Mouse (Mus musculus) small intestine, adult 2 months (tissue): ENCODE measurements around the gene Tec. TPM values are rescaled to one million over a fixed set of nuclear protein-coding genes. Genes with fewer than 3 reads are reported as not detected.

Experiments used
- H3K27ac ChIP-seq: fragments of 200-500 bp; 2 replicates; pipeline ENCODE4 v1.5.1; 2012; ENCODE audit warnings: low read depth, low read length, control low read depth, inconsistent platforms; ENCODE audit not compliant: insufficient read depth
- H3K27me3 ChIP-seq: fragments of 200-500 bp; 2 replicates; pipeline ENCODE4 v1.6.1; 2012; ENCODE audit warnings: mild to moderate bottlenecking, moderate library complexity, low read length, inconsistent platforms; ENCODE audit not compliant: control insufficient read depth, insufficient read depth
- H3K36me3 ChIP-seq: fragments of 200-500 bp; 2 replicates; pipeline ENCODE4 v1.6.1; 2012; ENCODE audit warnings: mild to moderate bottlenecking, low read length, control low read depth, inconsistent platforms; ENCODE audit not compliant: control insufficient read depth, insufficient read depth
- H3K4me1 ChIP-seq: fragments of 200-500 bp; 2 replicates; pipeline ENCODE4 v1.6.1; 2012; ENCODE audit warnings: low read length, inconsistent platforms, mixed read lengths; ENCODE audit not compliant: control insufficient read depth, insufficient read depth, insufficient read length
- H3K4me3 ChIP-seq: fragments of 200-500 bp; 2 replicates; pipeline ENCODE4 v1.5.1; 2012; ENCODE audit warnings: low read depth, mild to moderate bottlenecking, control low read depth, inconsistent platforms, low read length, moderate library complexity
- CTCF ChIP-seq: fragments of 200-500 bp; IDR thresholded peaks from 2 replicates; pipeline ENCODE4 v1.5.1; 2012; ENCODE audit warnings: low read depth, mild to moderate bottlenecking, control low read depth, inconsistent platforms, low read length, moderate library complexity, mixed read lengths; ENCODE audit not compliant: insufficient replicate concordance, insufficient read length; ENCODE audit errors: extremely low read depth
- POLR2A ChIP-seq: fragments of 200-500 bp; IDR thresholded peaks from 2 replicates; pipeline ENCODE4 v1.6.1; 2012; ENCODE audit warnings: low read depth, mild to moderate bottlenecking, control low read depth, inconsistent platforms, low read length, moderate library complexity
- WGBS: fragments of 180-500 bp; shearing (Covaris S2); methylation state at CpG from one replicate; pipeline ENCODE4 v1.1.7; 2018; 5-methylcytosine and 5-hydroxymethylcytosine counted together
- polyA plus RNA-seq: library from polyadenylated mRNA; depleted of rRNA; stranded (reverse); fragments of >200 nt; gene quantifications from 2 replicates; pipeline ENCODE4 v1.2.3, GENCODE M21; 2012

Gene Tec
- polyA plus RNA-seq, 1 experiment, result 7.1 TPM

- Histone ChIP-seq H3K27me3 (no peaks in the 10 kb centered on the region), H3K27ac (no peak overlapping the region)
- WGBS, result 94% methylated on average over 1 of the region's 1 CpGs
Observed at GRCm38 (mm10) chr5:72910373-72910772, 42.1 kb upstream of the Tec start.

GRCm38 (mm10) chr5:72909363-72909762 lies 41.1 kb upstream of the Tec start:
- no peaks in the 10 kb centered on the region for H3K36me3 ChIP-seq
- 81% methylated on average over 4 of the region's 4 CpGs for WGBS
- H3K4me1 ChIP-seq, result no peaks in the 10 kb centered on the region
- no peak overlapping the region for H3K4me3 ChIP-seq
- no peaks in the 10 kb centered on the region for H3K27me3 ChIP-seq
- TF ChIP-seq POLR2A, result no peak
- TF ChIP-seq CTCF, result no peak
- no peak overlapping the region for H3K27ac ChIP-seq

More at GRCm38 (mm10) chr5:72910373-72910772, 42.1 kb upstream of the Tec start:
- TF ChIP-seq POLR2A (no peak), CTCF (no peak)
- Histone ChIP-seq H3K36me3 (no peaks in the 10 kb centered on the region), H3K4me1 (no peaks in the 10 kb centered on the region), H3K4me3 (no peak overlapping the region)

GRCm38 (mm10) chr5:72908324-72908936 lies 40.1 kb upstream of the Tec start:
- H3K36me3 ChIP-seq, result no peaks in the 10 kb centered on the region
- no peak overlapping the region for H3K27ac ChIP-seq
- no peaks in the 10 kb centered on the region for H3K27me3 ChIP-seq
- H3K4me3 ChIP-seq, result no peak overlapping the region
- 54% methylated on average over 8 of the region's 8 CpGs for WGBS
- H3K4me1 ChIP-seq, result no peaks in the 10 kb centered on the region
- TF ChIP-seq CTCF (no peak), POLR2A (no peak)

DNA sequence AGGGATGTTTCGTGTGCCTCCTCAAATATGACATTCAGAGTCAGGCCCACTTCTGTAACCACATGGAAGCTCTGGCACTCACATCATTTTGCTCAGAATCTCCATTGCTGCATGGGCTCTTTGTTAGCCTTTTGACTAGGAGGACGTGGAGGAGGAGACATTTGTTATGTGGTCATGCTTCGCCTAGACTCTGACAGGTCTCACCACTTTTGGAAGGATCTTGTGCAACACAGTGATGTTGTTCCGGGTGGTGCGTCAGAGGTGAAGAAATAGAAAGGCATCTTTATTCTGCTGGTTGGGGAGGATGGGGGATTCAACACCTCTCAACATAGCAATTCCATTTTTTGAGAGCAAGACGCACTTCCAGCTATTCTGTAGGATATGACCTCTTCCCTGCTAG lies 39.1 kb upstream of the Tec start:
- Histone ChIP-seq H3K36me3 (no peaks in the 10 kb centered on the region), H3K4me1 (no peaks in the 10 kb centered on the region), H3K4me3 (no peak overlapping the region), H3K27me3 (no peaks in the 10 kb centered on the region), H3K27ac (no peak overlapping the region)
- no peak for TF ChIP-seq POLR2A
- no peak for TF ChIP-seq CTCF
- 87% methylated on average over 6 of the region's 6 CpGs for WGBS

- Histone ChIP-seq H3K4me3 (no peak overlapping the region), H3K36me3 (no peaks in the 10 kb centered on the region), H3K27me3 (no peaks in the 10 kb centered on the region), H3K27ac (no peak overlapping the region), H3K4me1 (no peaks in the 10 kb centered on the region)
- 62% methylated on average over 18 of the region's 18 CpGs for WGBS
- TF ChIP-seq CTCF, result no peak
- TF ChIP-seq POLR2A, result no peak
Observed at GRCm38 (mm10) chr5:72904903-72905790, 36.9 kb upstream of the Tec start.

DNA sequence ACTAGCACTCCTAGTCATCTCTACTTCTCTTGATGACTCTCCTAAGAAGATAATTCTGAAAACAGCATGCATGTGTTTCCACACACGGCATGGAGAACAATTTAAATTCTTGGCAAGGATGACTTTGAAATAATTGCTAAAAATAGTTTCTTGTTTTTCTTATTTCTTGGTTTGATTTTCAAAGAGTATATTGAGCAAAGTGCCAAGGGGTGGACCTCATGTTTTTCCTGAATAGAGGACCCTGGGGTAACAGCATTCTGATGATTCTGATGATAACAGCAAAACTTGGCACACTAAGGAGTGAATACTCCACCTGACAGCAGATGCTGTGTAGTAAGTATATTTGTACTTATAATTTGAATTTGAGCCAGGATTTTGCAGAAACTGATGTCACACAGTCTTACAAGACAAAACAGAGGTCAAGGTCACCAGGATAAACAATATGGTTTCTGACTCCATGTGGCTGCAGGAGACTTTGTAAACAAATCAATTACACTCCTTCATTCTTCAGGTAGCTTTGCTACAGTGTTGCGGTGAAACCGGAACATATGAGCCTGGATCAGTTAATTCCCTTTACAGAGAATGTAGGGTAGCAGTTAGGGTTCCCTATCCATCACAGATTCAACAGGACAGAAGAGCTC lies 34.7 kb upstream of the Tec start:
- no peaks in the 10 kb centered on the region for H3K27me3 ChIP-seq
- H3K4me3 ChIP-seq, result no peak overlapping the region
- no peak overlapping the region for H3K27ac ChIP-seq
- no peaks in the 10 kb centered on the region for H3K4me1 ChIP-seq
- TF ChIP-seq CTCF (no peak), POLR2A (no peak)
- no peaks in the 10 kb centered on the region for H3K36me3 ChIP-seq
- WGBS, result 84% methylated on average over 3 of the region's 3 CpGs

GRCm38 (mm10) chr5:72902312-72902711 lies 34.0 kb upstream of the Tec start:
- Histone ChIP-seq H3K36me3 (no peaks in the 10 kb centered on the region), H3K4me3 (no peak overlapping the region), H3K27ac (no peak overlapping the region), H3K27me3 (no peaks in the 10 kb centered on the region), H3K4me1 (no peaks in the 10 kb centered on the region)
- 80% methylated on average over 3 of the region's 3 CpGs for WGBS
- no peak for TF ChIP-seq POLR2A
- no peak for TF ChIP-seq CTCF
